Mouse (Mus musculus) brain, embryonic 14.5 days (tissue): Measurements from ENCODE around the gene Lrrc36.

Experiments
- CTCF ChIP-seq: fragments of 200-500 bp; IDR thresholded peaks from 2 replicates; pipeline ENCODE4 v1.5.1; 2012; ENCODE audit warnings: inconsistent platforms, mild to moderate bottlenecking, moderate library complexity, borderline replicate concordance; ENCODE audit not compliant: insufficient read depth, insufficient read length; ENCODE audit errors: extremely low read depth
- POLR2A ChIP-seq: fragments of 200-500 bp; IDR thresholded peaks from 2 replicates; pipeline ENCODE4 v1.6.1; 2012; ENCODE audit warnings: mild to moderate bottlenecking, inconsistent platforms, borderline replicate concordance; ENCODE audit not compliant: poor library complexity, insufficient read depth, insufficient read length, severe bottlenecking; ENCODE audit errors: extremely low read depth

GRCm38 (mm10) chr8:105406416-105406815 is 7.0 kb upstream of the Lrrc36 start:
- TF ChIP-seq POLR2A = no peak
- TF ChIP-seq CTCF = no peak
